Mouse (Mus musculus): ENCODE data around the gene Slc4a2. TPM values are rescaled to one million over a fixed set of nuclear protein-coding genes. Genes with fewer than 3 reads are reported as not detected.

Gene Slc4a2
- total RNA-seq, 2 experiments from 2014 or later = 16.4 to 22.8 TPM

DNA sequence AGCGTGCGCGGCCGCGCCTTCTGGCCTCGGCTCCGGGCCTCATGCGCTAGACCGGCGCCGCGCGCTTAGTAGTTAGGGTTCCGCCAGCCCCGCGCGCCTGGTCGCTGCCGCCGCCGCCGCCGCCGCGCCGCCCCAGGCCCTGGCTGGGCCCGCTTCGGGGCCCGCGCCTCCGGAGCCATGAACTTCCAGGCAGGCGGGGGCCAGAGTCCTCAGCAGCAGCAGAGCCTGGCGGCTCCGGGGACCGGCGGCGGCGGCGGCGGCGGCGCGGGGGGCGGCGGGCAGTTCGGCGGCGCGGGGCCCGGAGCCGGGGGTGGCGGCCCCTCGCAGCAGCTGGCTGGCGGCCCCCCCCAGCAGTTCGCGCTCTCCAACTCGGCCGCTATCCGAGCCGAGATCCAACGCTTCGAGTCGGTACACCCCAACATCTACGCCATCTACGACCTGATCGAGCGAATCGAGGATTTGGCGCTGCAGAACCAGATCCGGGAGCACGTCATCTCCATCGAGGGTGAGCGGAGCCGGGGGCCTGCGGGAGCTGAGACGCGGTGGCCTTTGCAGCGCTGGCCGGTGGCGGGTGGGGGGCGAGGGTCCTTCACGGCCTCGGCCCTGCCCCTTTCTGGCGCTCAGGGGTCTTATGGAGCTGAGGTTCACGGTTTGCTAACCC lies 28.5 kb downstream of the Slc4a2 start, which contains the start of gene Agap3:
TSS of gene Agap3 (plus strand) at position 148 of the 661 bp plus-strand sequence.
- no peak for ATAC-seq (replicated peaks; ENCODE audit: low FRiP score, low TSS enrichment, poor library complexity, severe bottlenecking)

DNA sequence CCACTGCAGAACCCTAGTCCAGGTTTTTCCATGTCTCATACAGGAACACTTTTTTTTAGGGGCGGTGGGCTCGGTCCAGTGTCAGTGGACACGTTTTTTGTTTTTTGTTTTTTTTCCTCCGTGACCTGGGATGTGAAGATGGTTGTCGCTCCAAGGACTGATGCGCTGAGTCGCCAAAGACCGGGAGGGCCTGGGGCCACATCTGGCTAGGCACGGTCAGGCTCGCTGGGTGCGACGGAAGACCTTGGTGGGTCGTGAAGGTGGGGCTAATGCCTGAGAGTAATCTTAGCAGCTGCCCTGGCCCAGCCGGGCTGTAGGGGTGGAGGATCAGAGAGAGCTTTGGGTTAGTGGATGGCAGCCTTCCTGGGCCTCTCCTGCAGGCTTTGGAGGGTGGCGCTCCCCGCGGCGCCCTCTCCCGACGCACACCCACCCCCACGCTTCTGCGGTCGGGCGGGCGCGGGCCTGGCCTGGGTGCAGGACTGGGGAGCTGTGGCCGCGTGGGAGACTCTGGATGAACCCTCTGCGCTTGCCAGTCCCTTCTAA lies 29.1 kb downstream of the Slc4a2 start:
- ATAC-seq (replicated peaks; ENCODE audit: low FRiP score, low TSS enrichment, poor library complexity, severe bottlenecking) = peak; percentile 50

GRCm38 (mm10) chr5:24453283-24453984 lies 29.8 kb downstream of the Slc4a2 start:
- ATAC-seq (replicated peaks; ENCODE audit: low FRiP score, low TSS enrichment, poor library complexity, severe bottlenecking) = no peak

DNA sequence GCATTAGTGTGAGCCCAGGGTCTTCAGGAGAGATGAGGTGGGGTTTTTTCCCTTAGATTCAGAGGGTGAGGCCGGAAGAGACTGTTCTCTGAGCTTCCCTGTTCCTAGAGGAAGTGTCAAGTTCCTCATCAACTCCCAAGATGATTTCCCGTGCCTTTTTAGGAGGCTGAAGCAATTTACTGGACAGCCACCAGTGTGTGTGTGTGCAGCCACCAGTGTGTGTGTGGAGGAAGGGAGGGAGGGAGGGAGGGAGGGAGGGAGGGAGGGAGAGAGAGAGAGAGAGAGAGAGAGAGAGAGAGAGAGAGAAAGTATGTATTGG lies 30.3 kb downstream of the Slc4a2 start:
- ATAC-seq (replicated peaks; ENCODE audit: low FRiP score, low TSS enrichment, poor library complexity, severe bottlenecking) = no peak

GRCm38 (mm10) chr5:24455076-24455475 lies 31.4 kb downstream of the Slc4a2 start:
- ATAC-seq (replicated peaks; ENCODE audit: low FRiP score, low TSS enrichment, poor library complexity, severe bottlenecking) = no peak

- ATAC-seq (replicated peaks; ENCODE audit: low FRiP score, low TSS enrichment, poor library complexity, severe bottlenecking) = no peak
These were observed 32.0 kb downstream of the Slc4a2 start for GRCm38 (mm10) chr5:24455613-24456012.

DNA sequence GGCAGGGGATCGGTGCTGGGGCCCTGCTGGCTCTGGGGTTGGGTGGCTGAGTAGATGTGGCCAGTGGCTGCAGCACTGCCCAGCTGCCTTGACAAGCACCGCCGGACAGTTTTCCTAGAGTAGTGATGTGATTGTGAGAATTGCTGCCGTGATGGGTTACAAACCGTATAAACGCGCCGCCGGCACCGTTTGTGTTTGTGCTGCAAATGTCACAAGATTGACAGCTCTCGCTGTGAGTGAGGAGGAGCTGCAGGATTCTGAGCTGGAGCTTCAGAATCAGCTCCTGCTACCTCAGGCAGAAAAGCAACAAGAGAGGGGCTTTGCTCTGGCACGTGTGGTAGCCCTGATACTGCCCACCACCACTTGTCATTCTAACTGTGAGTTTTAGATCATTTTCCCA lies 43.1 kb downstream of the Slc4a2 start:
- ATAC-seq (replicated peaks; ENCODE audit: low FRiP score, low TSS enrichment, poor library complexity, severe bottlenecking) = no peak

- peak; percentile 65 for ATAC-seq (replicated peaks; ENCODE audit: low FRiP score, low TSS enrichment, poor library complexity, severe bottlenecking)
These were observed 47.0 kb downstream of the Slc4a2 start for GRCm38 (mm10) chr5:24470600-24470999.

DNA sequence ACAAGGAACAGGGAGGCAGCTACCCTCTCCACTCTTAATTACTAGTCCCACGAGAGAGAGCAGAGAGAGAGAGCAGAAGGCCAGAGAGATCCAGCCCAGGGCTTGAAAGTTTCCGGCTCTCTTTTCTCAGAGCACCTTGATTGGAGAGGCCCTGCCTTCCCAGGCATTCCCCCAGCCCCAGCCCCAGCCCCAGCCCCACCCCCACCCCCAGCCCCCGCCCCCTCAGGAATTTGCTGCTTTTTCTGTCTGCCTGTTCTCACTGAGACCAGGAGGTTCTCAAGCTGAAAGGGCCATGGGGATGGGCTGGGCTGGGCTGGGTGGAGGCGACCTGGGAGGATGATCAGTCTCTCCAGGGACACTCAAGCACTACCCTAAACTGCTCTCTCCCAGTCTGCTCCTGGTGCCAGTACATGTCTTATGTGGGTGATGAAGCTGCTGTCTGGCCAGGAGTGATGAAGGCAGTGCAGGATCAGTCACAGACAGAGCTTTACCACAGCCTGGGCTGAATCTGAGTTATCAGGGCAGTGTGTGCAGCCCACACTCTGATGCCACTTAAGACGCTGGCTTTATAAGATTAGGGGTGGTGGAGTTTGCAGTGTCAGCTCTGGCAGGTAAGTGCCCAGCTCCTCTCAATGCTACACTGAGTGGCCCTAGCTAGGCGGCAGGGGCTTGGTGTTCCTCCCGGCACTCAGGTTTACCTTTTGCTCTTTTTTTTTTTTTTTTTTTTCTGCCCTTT lies 49.4 kb downstream of the Slc4a2 start:
- ATAC-seq (replicated peaks; ENCODE audit: low FRiP score, low TSS enrichment, poor library complexity, severe bottlenecking) = peak; percentile 48

DNA sequence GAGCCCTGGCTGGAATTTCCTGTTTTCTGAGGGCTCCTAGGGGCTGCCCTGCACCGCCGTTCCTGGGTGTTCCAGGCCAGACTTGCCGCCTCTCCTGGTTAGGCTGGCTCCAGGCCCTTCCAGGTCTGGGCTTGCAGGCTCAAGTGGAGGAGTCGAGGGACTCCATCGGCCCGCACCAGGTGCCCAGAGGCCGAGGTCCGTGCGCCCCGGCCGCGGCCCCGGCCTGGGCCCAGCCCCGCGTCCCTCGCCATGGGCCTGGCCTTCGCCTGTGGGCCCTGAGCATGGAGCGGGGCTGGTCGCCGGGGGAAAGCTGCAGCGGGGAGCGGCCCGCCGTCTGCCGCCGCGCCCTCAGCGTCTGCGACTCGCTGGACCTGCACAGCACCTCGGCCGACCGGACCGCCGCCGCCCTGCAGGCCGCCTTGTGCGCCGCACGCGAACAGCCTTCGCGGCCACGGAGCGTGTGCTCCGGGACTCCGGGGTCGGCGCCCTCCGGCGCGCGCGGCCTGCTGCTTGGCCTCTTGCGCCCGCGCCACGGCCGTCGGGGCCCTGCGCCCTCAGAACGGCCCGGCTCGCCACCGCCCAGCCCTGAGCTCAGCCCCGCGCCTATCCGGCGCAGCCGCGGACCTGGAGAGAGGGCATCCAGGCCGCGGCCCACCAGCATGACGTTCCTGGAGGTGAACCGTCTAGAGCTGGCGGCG lies 50.5 kb downstream of the Slc4a2 start:
- no peak for ATAC-seq (replicated peaks; ENCODE audit: low FRiP score, low TSS enrichment, poor library complexity, severe bottlenecking)

- no peak for ATAC-seq (replicated peaks; ENCODE audit: low FRiP score, low TSS enrichment, poor library complexity, severe bottlenecking)
These were observed 51.2 kb downstream of the Slc4a2 start for GRCm38 (mm10) chr5:24474723-24475261.

GRCm38 (mm10) chr5:24475476-24476241 lies 52.0 kb downstream of the Slc4a2 start:
- ATAC-seq (replicated peaks; ENCODE audit: low FRiP score, low TSS enrichment, poor library complexity, severe bottlenecking) = no peak

DNA sequence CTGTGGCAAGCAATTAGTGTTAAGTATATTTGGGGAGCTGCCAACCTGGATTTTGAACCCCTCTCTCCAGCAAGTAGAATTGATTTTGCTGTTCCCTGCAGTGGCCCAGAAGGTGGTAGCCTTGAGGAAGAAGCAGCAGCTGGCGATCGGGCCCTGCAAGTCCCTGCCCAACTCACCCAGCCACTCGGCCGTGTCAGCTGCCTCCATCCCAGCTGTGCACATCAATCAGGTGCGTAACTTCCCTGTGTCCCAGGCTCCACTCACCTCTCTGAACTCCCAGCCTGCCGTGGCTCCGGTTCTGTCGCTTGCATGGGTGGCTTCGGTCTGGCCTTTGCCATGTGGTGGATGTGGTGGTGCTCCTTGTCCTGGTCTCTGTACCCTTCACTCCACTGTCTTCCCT lies 54.3 kb downstream of the Slc4a2 start:
- no peak for ATAC-seq (replicated peaks; ENCODE audit: low FRiP score, low TSS enrichment, poor library complexity, severe bottlenecking)

GRCm38 (mm10) chr5:24481647-24482046 lies 58.0 kb downstream of the Slc4a2 start:
- ATAC-seq (replicated peaks; ENCODE audit: low FRiP score, low TSS enrichment, poor library complexity, severe bottlenecking) = no peak

DNA sequence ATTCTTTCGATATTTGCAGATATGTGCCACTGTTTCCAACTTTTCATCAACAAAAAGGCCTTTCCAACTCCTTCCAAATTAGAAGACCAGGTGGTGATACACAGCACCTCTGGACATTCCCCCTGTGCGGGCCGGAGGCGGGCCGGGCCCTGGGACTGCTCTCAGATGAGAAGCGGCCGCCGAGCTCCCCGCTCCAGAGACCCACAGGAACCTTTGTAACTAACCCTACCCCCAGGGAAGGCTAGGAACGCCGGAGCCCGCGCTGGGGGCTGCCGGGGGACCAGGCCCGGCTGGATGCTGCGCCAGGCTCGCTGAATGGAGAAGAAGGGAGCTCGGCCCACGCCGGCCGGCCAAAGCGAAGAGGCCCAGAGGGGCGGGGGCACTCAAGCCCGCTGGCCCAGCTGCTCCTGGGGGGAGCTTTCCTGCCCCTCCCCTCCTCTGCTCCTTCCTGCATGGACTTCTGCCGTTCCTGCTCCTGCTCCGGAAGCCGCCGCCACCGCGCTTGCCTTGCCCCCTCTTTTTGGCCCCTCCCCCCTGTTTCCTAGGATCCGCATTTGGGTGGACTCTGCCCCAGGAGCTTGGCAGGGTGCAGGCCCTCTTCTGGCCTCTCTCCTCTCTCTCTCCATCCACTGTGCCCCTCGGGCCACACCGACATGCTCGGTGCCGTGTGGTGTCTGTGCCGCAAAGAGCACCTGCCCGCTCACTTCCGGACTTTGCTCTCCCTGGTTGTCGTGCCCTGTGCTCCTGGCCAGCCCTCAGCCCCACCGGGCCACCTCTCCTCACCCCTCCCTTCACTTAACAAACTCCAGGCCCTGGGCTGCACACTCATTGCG lies 58.8 kb downstream of the Slc4a2 start:
- ATAC-seq (replicated peaks; ENCODE audit: low FRiP score, low TSS enrichment, poor library complexity, severe bottlenecking) = no peak

DNA sequence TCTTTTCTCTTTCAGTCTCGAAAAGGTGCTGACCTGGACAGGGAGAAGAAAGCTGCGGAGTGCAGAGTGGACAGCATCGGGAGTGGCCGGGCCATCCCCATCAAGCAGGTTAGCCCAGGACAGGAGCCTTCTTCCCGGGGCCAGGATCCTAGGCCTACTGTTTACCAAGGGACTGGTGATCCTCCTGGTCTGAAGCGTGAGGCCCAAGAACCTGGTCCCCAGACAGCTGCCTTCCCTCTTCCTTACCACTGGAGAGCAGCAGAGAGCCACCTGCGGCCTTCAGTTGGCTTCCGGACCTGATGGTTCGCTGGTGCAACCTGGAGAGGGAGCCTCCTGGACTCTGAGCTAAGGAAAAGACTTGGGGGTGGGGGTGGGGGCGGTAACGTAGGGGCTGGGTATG lies 59.7 kb downstream of the Slc4a2 start:
- ATAC-seq (replicated peaks; ENCODE audit: low FRiP score, low TSS enrichment, poor library complexity, severe bottlenecking) = peak; percentile 72

- ATAC-seq (replicated peaks; ENCODE audit: low FRiP score, low TSS enrichment, poor library complexity, severe bottlenecking) = no peak
These were observed 61.3 kb downstream of the Slc4a2 start for GRCm38 (mm10) chr5:24484963-24485362.

GRCm38 (mm10) chr5:24486097-24486496 lies 62.5 kb downstream of the Slc4a2 start:
- peak; percentile 51 for ATAC-seq (replicated peaks; ENCODE audit: low FRiP score, low TSS enrichment, poor library complexity, severe bottlenecking)
